Mouse (Mus musculus) midbrain, postnatal 0 days (tissue): ENCODE measurements around the gene Mxd4. TPM values are rescaled to one million over a fixed set of nuclear protein-coding genes. Genes with fewer than 3 reads are reported as not detected.

ENCODE experiments used
- ATAC-seq: fragments of 200-750 bp; cut with Nextera tagmentation; 2 replicates; pipeline ENCODE4 v1.8.0; 2017; ENCODE audit warnings: moderate number of reproducible peaks, mild to moderate bottlenecking, moderate TSS enrichment, moderate library complexity; ENCODE audit not compliant: low FRiP score
- DNase-seq: peaks from one replicate; pipeline ENCODE4 v3.0.0-alpha.2; 2015; ENCODE audit warnings: low spot score
- H3K27ac ChIP-seq: fragments of 300-500 bp; sonication (generic); 2 replicates; pipeline ENCODE4 v1.5.1; 2014; ENCODE audit warnings: low read depth, mild to moderate bottlenecking, low read length, mixed read lengths
- H3K27me3 ChIP-seq: fragments of 300-500 bp; sonication (generic); 2 replicates; pipeline ENCODE4 v1.6.1; 2014; ENCODE audit warnings: low read length, control low read depth, mixed read lengths; ENCODE audit not compliant: insufficient read depth
- H3K36me3 ChIP-seq: fragments of 300-500 bp; sonication (generic); 2 replicates; pipeline ENCODE4 v1.6.1; 2014; ENCODE audit warnings: low read length, control low read depth, mixed read lengths; ENCODE audit not compliant: insufficient read depth
- H3K4me1 ChIP-seq: fragments of 300-500 bp; sonication (generic); 2 replicates; pipeline ENCODE4 v1.6.1; 2014; ENCODE audit warnings: mild to moderate bottlenecking, control low read depth, antibody characterized with exemption, low read length, mixed read lengths; ENCODE audit not compliant: insufficient read depth
- H3K4me2 ChIP-seq: fragments of 300-500 bp; sonication (generic); 2 replicates; pipeline ENCODE4 v1.6.1; 2014; ENCODE audit warnings: low read depth, mild to moderate bottlenecking, low read length, mixed read lengths; ENCODE audit not compliant: poor library complexity, severe bottlenecking
- H3K4me3 ChIP-seq: fragments of 300-500 bp; sonication (generic); 2 replicates; pipeline ENCODE4 v1.5.1; 2014; ENCODE audit warnings: low read depth, mild to moderate bottlenecking, low read length, moderate library complexity
- H3K9ac ChIP-seq: fragments of 300-500 bp; sonication (generic); replicated peaks from 2 replicates; pipeline ENCODE4 v1.6.1; 2014; ENCODE audit warnings: mild to moderate bottlenecking, low read length, moderate library complexity, mixed read lengths; ENCODE audit not compliant: poor library complexity, severe bottlenecking
- H3K9me3 ChIP-seq: fragments of 300-500 bp; sonication (generic); 2 replicates; pipeline ENCODE4 v1.6.1; 2016; ENCODE audit warnings: low read length, control low read depth
- CTCF ChIP-seq: IDR thresholded peaks from 2 replicates; pipeline ENCODE4 v1.5.1; 2016; ENCODE audit warnings: antibody characterized with exemption, mild to moderate bottlenecking
- WGBS: fragments of 180-500 bp; shearing (Covaris S2); extraction: QIAGEN DNeasy Blood & Tissue Kit; methylation state at CpG from one replicate; pipeline ENCODE4 v1.1.7; 2014; 5-methylcytosine and 5-hydroxymethylcytosine counted together
- polyA plus RNA-seq: library from polyadenylated mRNA; unstranded; fragments of >200 nt; fragmentation: Nextera tagmentation; extraction: Ambion mirVana; gene quantifications from 2 replicates; pipeline ENCODE4 v1.2.1, GENCODE M21; 2015
- total RNA-seq: library from RNA; depleted of rRNA; stranded (reverse); fragments of >200 nt; gene quantifications from 2 replicates; pipeline ENCODE4 v1.2.3, GENCODE M21; 2014

Gene Mxd4
- total and polyA plus RNA-seq, 2 experiments from 2014 or later = 18.7 to 87.3 TPM

- TF ChIP-seq CTCF = no peak
- peaks cover 19% of the 10 kb centered on the region; the same call in 1 of the 2 replicates for H3K36me3 ChIP-seq
- no peaks in the 10 kb centered on the region for H3K9me3 ChIP-seq
- 70% methylated on average over 5 of the region's 5 CpGs for WGBS
- ATAC-seq (no peak), DNase-seq (peak; percentile 38)
- H3K27ac ChIP-seq = no peak overlapping the region
- peaks cover 38% of the 10 kb centered on the region for H3K4me1 ChIP-seq
- no peaks in the 10 kb centered on the region for H3K27me3 ChIP-seq
- H3K9ac ChIP-seq = 0 out of 2 replicates have a peak overlapping the region, but pooled peaks have one; percentile 8
- H3K4me2 ChIP-seq = no peak overlapping the region
- H3K4me3 ChIP-seq = no peak overlapping the region
These were observed 4.2 kb downstream of the Mxd4 start for GRCm38 (mm10) chr5:34183156-34183880.

DNA sequence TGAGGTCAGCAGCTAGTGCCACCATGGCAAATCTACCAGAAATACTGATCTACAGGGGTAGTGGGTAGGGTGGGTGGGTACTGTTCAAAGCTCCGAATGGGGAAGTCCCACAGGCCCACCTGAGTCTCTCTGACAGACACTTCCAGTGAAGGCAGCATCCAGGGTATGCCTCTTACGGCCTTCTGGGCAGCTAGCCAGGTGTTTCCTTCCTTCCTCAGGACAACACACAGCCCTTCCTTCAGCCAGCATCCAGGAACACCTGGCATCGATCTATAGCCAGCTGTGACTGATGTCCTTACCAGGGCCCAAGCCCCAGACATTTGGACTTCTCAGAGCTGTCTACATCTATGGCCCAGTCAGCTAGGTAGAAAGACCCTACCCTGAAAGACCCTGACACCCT lies 5.0 kb downstream of the Mxd4 start:
- no peak for DNase-seq
- Histone ChIP-seq H3K9me3 (no peaks in the 10 kb centered on the region), H3K9ac (no peak overlapping the region), H3K36me3 (peaks cover 28% of the 10 kb centered on the region), H3K4me2 (no peak overlapping the region), H3K4me1 (peaks cover 38% of the 10 kb centered on the region), H3K27me3 (no peaks in the 10 kb centered on the region), H3K27ac (no peak overlapping the region), H3K4me3 (no peak overlapping the region)
- ATAC-seq = no peak
- 62% methylated on average over 3 of the region's 3 CpGs for WGBS
- no peak for TF ChIP-seq CTCF

GRCm38 (mm10) chr5:34177821-34178220 lies 9.7 kb downstream of the Mxd4 start:
- 94% methylated on average over 4 of the region's 4 CpGs for WGBS
- DNase-seq (no peak), ATAC-seq (no peak)
- TF ChIP-seq CTCF = no peak
- no peaks in the 10 kb centered on the region for H3K9me3 ChIP-seq
- no peak overlapping the region for H3K27ac ChIP-seq
- peaks cover 57% of the 10 kb centered on the region for H3K36me3 ChIP-seq
- H3K27me3 ChIP-seq = no peaks in the 10 kb centered on the region
- H3K9ac ChIP-seq = no peak overlapping the region
- H3K4me2 ChIP-seq = no peak overlapping the region
- no peak overlapping the region for H3K4me3 ChIP-seq
- peaks cover 3% of the 10 kb centered on the region; the same call in 1 of the 2 replicates for H3K4me1 ChIP-seq

GRCm38 (mm10) chr5:34177091-34177490 lies 10.4 kb downstream of the Mxd4 start:
- Histone ChIP-seq H3K36me3 (peaks cover 53% of the 10 kb centered on the region), H3K9ac (no peak overlapping the region), H3K27ac (no peak overlapping the region), H3K9me3 (no peaks in the 10 kb centered on the region), H3K27me3 (no peaks in the 10 kb centered on the region), H3K4me3 (no peak overlapping the region), H3K4me2 (no peak overlapping the region), H3K4me1 (no peaks in the 10 kb centered on the region)
- DNase-seq (no peak), ATAC-seq (no peak)
- no peak for TF ChIP-seq CTCF
- 93% methylated on average over 2 of the region's 2 CpGs for WGBS

GRCm38 (mm10) chr5:34176691-34177090 lies 10.8 kb downstream of the Mxd4 start:
- Histone ChIP-seq H3K4me1 (no peaks in the 10 kb centered on the region), H3K9me3 (no peaks in the 10 kb centered on the region), H3K4me3 (no peak overlapping the region), H3K4me2 (no peak overlapping the region), H3K9ac (no peak overlapping the region), H3K27ac (no peak overlapping the region), H3K36me3 (peaks cover 53% of the 10 kb centered on the region), H3K27me3 (no peaks in the 10 kb centered on the region)
- TF ChIP-seq CTCF = no peak
- ATAC-seq = no peak
- WGBS = 72% methylated on average over 10 of the region's 10 CpGs
- no peak for DNase-seq

GRCm38 (mm10) chr5:34175403-34175694 lies 12.2 kb downstream of the Mxd4 start:
- Histone ChIP-seq H3K4me1 (no peaks in the 10 kb centered on the region), H3K4me2 (no peak overlapping the region), H3K9me3 (no peaks in the 10 kb centered on the region), H3K27ac (no peak overlapping the region), H3K4me3 (no peak overlapping the region), H3K9ac (no peak overlapping the region), H3K36me3 (peaks cover 53% of the 10 kb centered on the region), H3K27me3 (no peaks in the 10 kb centered on the region)
- DNase-seq (no peak), ATAC-seq (no peak)
- WGBS = 20% methylated on average over 5 of the region's 5 CpGs
- TF ChIP-seq CTCF = no peak
